Mouse (Mus musculus) naive thymus-derived CD4-positive, alpha-beta T cell, adult 2 months (primary cell): ENCODE data around the gene Morf4l2.
A peak's percentile ranks its signal among the peaks of the same experiment; 100 is the strongest.
"Not testable (repeated sequence)": the region's sequence is repeated elsewhere in the genome, so short reads cannot be mapped to it uniquely, and the experiment has no call there.

Source experiments
- DNase-seq: peaks from one replicate; pipeline ENCODE4 v3.0.0-alpha.2; 2011; ENCODE audit warnings: low read depth

Gene Morf4l2

DNA sequence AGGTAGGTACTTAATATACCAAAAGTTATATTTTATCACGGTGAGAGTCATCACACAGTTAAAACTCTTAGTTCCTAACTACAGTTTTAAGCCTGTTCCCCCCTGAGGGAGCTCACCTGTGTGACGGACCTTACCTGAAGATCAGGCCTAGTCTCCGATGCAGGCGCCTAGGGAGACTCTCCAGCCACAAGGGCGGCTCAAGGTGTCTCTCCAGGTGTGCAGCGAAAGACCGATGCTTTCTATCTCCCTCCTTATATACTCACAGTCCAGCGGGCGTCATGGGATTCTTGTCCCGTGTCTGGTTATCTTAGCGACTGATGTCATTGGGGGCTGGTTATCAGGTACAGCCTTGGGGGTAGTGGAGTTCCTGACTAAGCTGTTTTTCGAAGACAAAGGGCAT lies at the start of gene Morf4l2:
Morf4l2 (minus strand) TSS at position 232 of the 400 bp plus-strand sequence.
- DNase-seq = no peak

DNA sequence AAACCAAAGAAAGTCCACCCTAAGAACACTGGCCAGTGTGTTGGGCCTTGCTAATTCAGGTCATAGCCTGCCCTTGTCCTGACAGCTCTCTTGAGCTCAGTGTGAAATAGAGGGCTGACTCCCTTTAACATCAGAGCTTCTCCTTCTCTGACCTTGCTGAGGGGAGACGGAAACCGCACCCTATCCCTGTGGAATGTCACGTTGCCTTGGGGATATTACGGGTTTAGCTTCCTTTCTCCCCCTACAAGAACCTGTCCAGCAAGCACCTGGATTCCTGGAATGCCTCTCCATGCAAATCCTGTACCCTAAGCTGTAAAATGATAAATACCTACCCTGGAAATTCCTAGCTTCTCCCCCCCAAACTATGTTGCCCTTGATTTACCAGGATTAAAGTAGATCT lies 46.0 kb upstream of the Morf4l2 start:
- DNase-seq = no peak

DNA sequence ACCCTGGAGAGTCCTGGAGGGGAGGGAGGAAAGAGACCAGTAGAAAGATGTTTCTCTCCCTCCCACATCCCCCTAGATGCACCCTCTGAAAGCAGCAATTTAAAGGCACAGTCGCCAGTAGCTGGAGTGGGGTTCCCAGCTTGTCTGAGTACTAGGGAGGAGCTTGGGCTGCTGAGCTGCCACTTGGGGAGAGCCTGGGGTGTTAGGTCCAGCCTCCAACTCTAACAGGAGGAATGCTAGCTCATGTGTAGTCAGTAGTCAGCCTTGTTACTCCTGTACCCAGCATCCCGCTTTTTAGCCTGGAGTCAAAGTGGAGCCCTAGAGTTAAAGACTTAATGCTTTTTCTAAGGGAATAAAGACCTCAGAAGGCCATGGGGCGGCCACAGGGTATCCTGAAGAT lies 36.6 kb upstream of the Morf4l2 start, which contains the start of gene Glra4:
Glra4 (minus strand) TSS at position 101 of the 400 bp plus-strand sequence.
- no peak for DNase-seq

DNA sequence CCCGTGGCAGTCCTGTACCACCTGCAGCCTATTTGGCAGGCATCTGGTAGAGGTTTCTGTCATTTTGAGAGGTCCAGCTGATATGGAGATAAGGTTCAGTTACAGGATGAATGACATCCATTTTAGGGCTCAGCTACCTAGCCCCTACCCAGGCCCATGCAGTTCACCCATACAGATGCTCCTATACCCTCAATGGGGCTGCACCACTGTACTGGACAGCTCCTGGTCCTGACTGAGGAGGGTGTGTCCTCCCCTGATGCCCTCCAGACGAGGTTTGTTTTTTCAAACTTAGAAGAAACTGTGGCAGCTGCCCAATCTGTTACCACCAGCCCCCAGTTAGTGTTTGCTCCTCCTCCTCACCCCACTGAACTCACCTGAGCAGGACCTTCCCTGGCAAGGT lies 35.8 kb upstream of the Morf4l2 start:
- DNase-seq = no peak

DNA sequence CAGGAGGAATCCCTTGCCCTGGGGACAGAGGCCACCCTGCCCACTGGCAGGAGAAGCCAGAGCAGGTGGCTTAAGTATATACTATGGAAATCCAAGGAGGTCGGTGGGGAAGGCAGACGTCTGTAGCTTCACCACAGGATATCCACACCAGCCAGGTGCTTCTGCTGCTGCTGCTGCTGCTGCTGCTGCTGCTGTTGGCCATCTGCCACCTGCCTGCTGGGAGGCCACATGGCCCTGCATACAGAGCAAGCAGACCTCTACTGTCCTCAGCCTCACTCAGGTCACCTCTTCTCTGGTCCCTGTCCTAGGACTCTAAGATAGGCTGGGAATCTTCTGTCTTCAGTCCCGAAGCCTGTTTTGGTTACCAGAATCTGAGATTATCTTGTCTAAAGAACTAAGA lies 34.6 kb upstream of the Morf4l2 start:
- DNase-seq = no peak

DNA sequence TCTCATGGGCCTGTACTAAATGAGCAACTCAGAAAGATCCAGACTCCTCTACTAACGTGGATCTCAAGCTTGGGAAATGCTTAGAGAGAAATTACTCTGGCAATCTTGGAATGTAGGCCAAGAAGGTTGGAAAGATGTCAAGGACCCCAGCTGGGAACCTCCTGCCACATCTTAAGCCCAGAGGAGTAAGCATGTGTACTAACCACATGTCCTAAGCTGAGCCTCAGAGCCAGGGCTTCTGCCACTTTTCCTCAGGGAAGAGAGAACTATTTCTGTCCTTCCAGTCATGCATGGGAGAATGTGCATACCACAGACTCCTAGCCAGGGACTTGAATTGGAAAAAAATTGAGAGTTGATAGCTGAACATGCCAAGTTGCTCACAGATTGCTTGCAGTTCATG lies 29.5 kb upstream of the Morf4l2 start:
- DNase-seq = no peak

DNA sequence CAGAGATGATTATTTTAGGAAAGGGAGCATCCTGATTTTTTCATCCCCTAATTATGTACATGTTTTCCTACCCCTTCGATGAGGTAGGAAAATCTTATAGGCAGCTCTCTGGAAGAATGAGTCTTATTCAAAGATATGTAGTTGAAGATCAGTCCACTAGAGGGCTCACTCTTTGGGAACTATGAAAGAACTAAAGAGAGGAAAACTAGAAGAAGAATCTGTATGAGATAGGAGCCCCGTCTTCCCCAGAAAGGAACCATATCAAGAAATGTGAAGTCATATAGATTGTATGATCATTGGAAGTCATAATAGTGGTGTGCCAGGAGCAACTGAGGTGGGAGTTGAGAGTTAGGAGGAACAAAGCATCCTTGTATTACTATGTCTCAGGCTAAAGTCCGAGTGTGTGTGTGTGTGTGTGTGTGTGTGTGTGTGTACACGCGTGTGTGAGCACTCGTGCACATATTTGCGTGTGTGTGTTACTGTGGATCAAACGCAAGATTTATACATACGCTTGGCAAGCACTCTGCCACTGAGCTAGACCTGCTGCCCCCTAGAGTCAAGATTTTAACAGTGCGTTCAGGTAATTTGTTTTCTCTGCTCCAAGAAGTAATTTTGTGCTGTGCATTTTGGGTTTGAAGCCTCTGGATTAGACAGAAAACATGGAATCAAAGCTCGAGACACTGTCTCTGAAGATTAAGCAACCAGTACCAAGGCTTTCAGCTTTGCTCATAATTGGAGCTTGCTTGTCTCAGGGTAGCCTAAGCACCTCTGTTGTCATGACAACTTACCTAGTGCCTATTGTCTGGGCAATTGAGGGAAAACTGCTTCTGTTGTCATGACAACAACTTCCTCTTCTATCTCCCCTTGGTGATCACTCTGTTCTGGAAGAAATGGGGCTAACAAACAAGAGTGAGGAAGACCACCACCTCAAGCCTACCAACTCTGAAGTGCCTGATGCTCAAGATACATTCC lies 17.9 kb upstream of the Morf4l2 start:
- peak; percentile 53 for DNase-seq

DNA sequence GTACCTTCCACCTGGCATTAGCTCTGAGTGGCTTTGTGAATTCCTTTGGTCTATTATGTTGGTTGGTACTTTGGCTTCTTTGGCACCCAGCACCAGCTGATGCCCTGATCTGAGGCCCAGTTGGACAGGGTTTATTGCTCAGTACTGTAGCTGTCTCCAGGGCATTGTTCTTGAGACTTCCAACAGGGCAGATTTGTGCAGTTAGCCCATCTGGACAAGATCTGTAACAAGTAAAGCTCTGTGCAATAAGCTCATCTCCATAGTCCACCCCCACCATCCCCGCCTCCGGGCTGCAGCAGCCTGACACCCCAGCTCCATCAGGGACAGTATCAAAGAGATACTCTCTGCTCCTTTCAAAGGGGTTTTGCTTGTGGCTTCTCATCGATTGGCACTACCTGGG lies 12.0 kb upstream of the Morf4l2 start:
- DNase-seq = no peak

DNA sequence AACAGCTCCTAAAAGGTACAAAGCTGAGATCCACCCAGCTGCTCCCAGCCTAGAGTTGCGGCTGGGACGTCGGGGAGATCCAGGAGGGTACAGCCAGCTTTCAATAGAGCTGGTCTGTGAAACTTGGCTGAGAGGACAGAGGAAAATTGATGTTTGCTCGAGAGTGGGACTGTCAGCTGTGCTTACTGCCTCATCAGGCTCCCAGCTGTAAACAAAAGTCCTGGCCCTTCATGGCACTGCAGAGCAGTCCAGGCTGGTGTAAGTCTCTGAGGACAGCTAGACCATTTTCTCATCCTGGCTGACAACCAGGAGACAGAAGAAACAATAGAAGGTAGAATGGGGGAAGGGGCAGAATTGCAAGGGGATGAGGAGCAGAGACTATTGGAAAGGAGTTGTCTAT lies 5.8 kb upstream of the Morf4l2 start:
- DNase-seq = no peak

DNA sequence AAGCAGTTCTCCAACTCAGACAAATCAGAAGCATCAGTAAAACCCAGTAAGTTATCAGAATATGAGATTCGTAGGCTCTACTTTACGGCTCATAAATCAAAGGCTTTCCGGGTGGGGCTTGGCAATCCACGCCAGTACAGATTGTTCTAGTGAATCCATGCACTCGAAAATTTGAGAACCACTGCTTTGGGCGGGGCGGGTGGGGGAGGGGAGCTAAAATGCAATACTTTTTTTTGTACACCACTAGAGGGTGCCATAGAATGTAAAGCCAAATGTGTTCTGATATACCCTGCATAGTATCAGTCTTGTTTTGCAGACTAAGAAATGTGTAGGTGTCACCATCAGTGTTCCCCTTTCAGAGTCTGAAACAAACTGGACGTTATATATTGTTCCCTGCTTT lies 1.2 kb upstream of the Morf4l2 start:
- DNase-seq = peak; percentile 40

DNA sequence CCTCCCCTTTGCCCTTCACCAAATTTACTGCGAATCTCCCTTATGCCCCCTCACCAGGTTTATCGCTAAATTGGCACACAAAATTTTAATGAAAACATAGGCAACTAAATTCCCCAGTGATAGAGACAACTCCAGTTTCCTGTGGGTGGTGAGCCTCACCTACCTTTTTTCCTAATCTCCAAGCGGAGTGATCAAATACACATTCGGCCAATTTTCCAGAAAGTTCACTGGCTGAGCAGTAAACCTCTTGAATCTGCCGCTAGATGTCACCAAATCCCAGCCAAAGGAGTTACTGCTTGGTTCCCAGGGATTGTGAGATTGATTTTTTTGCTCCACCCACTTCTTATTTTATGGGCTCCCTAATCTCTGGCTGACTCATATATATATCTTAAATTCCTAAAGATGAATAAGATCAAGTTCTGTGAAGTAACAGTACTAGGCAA lies 808 bp downstream of the Morf4l2 start:
- DNase-seq = peak; percentile 79

DNA sequence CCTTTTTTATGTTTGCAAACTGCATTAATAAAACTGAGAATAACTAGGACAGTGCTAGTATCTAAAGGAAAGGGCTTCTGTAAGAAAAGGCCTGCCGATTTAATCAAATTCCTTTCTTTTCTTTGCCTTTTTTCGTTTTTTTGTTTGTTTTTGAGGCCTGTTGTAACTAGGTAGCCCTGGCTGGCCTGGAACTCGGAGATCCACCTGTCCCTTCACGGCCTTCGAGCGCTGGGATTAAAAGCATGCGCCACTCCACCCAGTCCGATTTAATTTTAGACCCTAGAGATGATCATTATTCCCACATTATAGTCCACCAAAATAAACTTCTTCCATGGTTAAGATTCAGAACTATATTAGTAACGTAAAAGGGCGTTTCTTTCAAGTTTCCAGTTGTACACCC lies 1.2 kb downstream of the Morf4l2 start:
- DNase-seq = no peak

DNA sequence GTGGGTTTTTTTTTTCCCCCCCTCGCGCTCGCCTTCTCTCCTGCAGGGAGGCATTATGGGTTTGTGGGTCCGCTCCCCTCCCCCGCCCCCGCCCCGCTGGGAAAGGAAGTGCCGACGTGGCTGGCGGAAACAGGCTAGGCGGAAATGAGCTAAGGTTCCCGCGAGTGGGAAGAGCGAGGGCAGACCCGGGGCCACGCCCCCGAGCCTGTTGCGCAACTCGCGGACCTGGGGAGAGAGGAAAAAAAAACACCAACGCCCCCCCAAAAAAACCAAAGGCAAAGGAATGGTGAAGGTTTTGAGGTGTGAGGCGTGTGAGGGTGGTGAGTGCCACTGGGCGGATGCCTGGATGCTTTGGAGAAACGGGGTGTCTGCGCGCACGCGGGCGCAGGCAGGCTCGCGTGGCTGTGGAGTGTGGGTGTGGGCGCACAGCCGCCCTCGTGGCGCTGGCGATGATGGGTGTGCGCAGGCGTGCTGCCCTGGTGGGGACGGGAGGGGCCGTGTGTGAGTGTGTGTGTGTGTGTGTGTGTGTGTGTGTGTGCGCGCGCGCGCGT lies 1.8 kb downstream of the Morf4l2 start:
- DNase-seq = no peak

DNA sequence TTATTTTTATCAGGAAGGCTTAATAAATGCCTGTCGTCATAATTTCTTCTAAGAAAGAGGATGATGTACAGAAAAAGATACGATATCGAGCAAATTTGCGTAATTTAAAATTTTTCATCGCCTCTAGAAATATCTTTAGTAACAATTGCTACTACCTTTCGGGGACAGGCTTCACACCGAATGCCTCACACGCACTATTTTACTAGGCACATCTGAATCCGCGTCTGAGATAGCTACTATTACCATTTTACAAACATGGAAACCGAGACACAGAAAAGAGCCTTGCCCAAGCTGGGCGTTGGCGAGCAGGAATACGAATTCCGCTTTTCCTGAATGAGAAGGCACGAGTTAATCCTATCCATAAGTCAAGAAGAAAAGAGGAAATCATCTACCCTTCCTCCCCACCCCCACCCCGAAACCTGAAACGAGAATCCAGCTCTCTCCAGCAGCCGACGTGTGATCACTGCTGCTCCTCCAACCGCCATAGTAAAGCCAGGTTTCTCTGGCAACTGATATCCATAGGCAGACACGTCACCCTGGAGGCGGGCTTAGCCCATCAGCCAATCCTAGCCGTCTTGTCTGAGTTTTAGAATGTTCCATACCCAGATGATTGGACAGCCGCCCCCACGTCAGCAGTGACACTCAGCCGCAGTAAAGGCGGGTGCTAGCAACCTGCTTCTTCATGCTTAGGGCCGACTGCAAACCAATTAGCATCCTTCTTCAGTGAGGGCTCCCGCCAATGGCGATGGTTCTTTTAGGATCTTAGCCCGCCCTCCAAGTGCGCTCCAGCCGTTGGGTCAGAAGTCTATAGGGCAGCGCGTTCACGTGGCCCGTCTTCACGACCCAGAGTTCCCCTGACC lies 2.5 kb downstream of the Morf4l2 start:
- DNase-seq = peak; percentile 94

DNA sequence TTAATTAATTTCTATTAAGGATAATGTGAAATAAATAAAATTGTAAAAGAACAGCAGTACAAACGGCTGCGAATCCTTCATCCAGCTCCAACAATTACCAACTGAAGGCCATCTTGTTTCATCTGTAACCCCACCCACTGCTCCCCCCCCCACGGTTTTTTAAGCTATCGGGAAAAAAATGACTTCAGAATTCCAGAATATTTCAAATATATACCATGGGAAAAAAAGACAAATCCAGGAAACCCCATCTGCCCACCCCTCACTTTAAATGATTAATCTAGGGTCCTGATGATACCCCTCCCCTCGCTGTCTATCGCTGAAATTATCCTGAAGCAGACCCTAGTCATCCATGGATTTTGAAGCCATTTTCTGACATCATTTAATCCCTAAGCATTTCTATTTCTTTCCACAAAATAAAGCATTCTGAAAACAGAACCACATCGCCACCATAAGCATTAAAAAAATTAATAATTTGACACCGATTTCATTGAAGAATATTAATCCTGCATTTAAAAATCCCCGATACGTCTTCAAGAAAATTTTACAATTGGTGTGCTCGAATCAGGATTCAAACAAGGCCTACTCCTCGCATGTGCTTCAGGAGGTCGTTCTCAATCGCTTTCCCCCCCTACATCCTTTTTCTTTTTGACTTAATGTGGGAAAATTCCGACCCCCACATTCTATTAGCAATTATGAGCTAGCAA lies 3.3 kb downstream of the Morf4l2 start:
- DNase-seq = peak; percentile 15

DNA sequence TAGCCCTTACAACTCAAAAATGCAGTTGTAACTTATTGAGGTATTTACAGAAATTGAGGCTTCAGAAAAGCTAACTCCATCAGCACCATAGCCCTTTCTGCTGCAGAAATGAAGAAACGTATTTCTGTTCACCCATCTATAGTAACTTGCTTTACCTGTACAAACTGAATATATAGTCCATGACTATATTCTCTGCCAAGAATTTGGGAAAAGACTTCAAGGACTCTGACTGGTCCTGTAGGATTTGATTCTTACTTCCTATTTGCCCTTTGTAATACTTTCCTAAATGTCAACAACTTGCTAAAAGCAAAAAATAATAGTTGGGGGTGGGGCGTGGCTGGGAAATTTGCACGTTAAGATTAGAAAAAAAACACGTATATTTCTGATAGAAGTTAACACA lies 11.5 kb downstream of the Morf4l2 start:
- DNase-seq = no peak

DNA sequence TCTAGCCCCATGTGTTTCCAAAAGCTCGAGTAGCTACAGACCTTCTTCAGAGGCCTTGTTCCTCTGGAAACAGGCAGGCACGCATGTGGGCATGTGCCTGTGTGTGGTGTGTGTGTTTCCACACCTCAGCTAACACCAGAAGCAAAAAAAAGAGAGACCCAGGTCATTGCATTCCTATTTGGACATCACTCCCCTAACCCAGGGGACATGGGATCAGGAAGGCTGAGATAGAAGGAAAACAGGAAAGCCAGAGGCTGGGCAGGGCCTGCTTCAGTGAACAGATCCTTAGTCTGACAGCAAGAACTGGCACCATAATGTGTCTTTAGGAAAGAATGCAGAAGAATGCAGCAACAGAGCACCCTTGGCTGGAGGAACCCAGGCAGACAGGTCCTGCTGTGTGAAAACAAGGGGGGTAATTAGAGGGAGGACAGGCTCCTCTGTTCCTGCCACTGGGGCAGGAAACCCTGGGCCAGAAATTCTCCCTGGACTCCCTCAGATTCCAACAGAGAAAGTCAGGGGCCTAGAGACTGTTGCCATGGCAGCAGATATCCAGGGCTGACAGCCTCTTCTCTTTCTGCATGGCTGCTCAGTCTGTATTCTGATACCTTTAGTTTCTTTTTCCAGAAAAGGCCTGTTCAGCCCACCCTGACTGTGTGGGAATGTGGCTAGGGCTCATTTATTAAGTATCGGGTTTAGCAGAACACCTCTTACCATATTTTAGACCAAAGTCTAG lies 28.6 kb downstream of the Morf4l2 start:
- DNase-seq = not testable (repeated sequence)

DNA sequence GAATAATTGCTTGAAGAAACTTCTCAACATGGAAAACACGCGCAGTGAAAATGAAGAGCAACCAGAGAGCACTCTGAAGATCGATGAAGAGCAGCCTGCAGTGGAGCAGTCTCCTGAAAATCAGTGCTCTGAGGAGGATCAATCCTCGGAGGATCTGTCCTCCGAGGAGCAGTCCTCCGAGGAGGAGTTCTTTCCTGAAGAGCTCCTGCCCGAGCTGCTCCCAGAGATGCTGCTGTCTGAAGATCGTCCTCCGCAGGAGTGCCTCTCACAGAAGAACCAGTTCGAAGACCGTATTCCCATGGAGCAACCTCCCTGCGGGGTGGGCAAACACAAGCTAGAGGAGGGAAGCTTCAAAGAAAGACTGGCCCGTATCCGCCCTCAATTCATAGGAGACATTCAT lies 34.7 kb downstream of the Morf4l2 start:
- DNase-seq = no peak

DNA sequence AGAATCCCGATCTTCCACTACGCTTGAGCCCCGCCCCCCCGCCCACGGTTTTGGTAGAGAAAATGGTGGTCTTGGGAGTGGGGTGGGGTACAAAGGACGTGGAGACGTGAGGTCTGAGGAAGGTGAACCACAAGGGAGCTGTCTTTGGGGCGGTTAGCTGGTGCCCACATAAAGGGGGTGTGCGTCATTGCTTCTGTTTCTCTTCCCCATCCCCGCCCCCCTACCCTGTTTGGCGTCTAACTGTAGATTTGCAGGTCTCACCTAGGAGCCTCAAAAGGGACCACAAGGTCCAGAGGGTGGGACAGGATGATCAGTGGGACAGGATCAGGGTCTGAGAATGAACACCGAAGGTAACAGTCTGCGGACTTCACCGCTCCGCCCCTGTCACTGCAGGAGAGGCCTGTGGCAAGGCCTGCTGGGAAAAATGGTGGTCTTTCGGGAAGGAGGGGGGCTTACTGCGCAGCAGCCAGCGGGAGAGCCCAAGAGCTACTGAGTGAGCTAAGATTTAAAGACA lies 35.3 kb downstream of the Morf4l2 start:
- peak; percentile 58 for DNase-seq

DNA sequence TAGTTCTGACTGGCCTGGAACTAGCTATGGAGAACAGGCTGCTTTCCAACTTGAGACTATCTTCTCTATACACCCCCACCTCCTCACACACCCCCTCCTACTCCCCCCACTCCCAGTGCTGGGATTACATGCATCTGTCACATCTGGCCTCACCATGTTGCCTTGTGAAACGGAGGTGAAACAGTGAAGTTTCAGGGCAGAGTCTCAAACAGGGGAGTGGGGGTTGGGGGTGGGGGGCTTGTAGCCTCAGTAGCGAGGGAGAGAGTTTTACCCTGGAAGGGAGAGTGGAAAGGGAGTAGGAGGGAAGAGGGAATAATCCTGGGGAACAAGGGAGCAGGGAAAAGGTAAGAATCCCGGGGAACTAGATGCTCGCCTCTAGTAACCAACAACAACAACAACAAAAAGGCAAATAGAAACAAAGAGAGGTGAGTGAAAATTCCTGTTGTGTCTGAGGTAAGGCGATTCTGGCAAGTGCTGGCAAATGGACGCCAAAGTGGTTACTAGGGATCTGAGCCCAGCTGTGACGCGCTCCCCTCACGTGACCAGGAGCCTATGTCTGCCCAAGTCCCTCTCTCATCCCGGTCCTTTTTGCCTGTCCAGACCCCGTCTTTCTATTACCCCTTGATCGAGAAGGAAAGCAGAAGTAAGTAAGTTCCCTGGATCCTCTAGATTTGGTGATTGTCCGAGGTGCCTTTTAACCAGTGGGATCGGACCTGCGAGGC lies 35.9 kb downstream of the Morf4l2 start, which contains the start of gene Tceal1:
Tceal1 (plus strand) TSS at position 537 of the 722 bp plus-strand sequence.
- peak; percentile 6 for DNase-seq
